Mouse (Mus musculus): ENCODE data around the gene Tmod1.

DNA sequence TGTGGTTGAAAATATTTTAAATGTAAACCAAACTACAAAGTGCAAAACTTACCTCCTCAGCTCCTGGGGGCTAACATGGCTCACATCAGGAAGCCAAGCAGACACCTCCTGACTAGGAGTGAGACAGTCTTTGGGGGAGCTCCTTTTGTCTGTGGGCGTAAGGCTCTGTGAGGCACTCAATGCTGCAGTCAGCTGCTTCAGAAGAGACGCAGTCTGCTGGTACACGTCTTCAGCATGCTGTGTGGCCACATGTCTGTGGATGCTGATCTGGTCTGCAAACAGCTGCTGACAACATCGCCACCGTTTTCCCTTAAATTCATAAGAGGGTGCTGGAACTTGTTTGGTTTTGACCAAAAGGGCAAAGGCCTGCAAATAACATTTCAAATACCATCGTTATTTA lies 93.1 kb downstream of the Tmod1 start:
- TF ChIP-seq GATA1 (IDR thresholded peaks at IDR 0.05; ENCODE audit: low read length): no peak
- TF ChIP-seq TAL1 (IDR thresholded peaks at IDR 0.05; ENCODE audit: low read length): no peak
